Mouse (Mus musculus): ENCODE data around the gene Azin2. TPM values are rescaled to one million over a fixed set of nuclear protein-coding genes. Genes with fewer than 3 reads are reported as not detected.
A peak's percentile ranks its signal among the peaks of the same experiment; 100 is the strongest.

Gene Azin2
- polyA plus RNA-seq, 1 experiment: 32.9 TPM

GRCm38 (mm10) chr4:128953851-128954250 is 8.4 kb downstream of the Azin2 start:
- no peak overlapping the region for H3K4me3 ChIP-seq (ENCODE audit: low read depth, low read length)
- no peak for TF ChIP-seq EP300 (IDR thresholded peaks at IDR 0.05; ENCODE audit: insufficient read depth, low read depth, low read length)
- TF ChIP-seq CTCF (IDR thresholded peaks at IDR 0.05; ENCODE audit: low read depth, low read length): no peak
- no peak for TF ChIP-seq POLR2A (IDR thresholded peaks at IDR 0.05; ENCODE audit: insufficient read depth, low read length)
- no peak overlapping the region for H3K27ac ChIP-seq (ENCODE audit: insufficient read depth, low read length)

GRCm38 (mm10) chr4:128950461-128950860 is 11.8 kb downstream of the Azin2 start:
- Histone ChIP-seq H3K4me3 (ENCODE audit: low read depth, low read length) (no peak overlapping the region), H3K9ac (ENCODE audit: low read depth, poor library complexity, severe bottlenecking) (no peak overlapping the region), H3K36me3 (ENCODE audit: control insufficient read depth, insufficient read depth, low read length, poor library complexity, severe bottlenecking) (no peaks in the 10 kb centered on the region), H3K4me1 (ENCODE audit: control insufficient read depth, insufficient read depth, low read length) (peaks cover 4% of the 10 kb centered on the region), H3K9me3 (replicated peaks; ENCODE audit: control insufficient read depth, insufficient read depth, low read length, poor library complexity, severe bottlenecking) (no peaks in the 10 kb centered on the region), H3K27me3 (ENCODE audit: control insufficient read depth, insufficient read depth, low read length, poor library complexity, severe bottlenecking) (no peaks in the 10 kb centered on the region), H3K27ac (ENCODE audit: insufficient read depth, low read length) (no peak overlapping the region)
- TF ChIP-seq EP300 (IDR thresholded peaks at IDR 0.05; ENCODE audit: insufficient read depth, low read depth, low read length): no peak
- TF ChIP-seq CTCF (IDR thresholded peaks at IDR 0.05; ENCODE audit: low read depth, low read length): no peak
- TF ChIP-seq POLR2A (IDR thresholded peaks at IDR 0.05; ENCODE audit: insufficient read depth, low read length): no peak

More at GRCm38 (mm10) chr4:128953851-128954250, 8.4 kb downstream of the Azin2 start:
- Histone ChIP-seq H3K36me3 (ENCODE audit: control insufficient read depth, insufficient read depth, low read length, poor library complexity, severe bottlenecking) (no peaks in the 10 kb centered on the region), H3K9me3 (replicated peaks; ENCODE audit: control insufficient read depth, insufficient read depth, low read length, poor library complexity, severe bottlenecking) (no peaks in the 10 kb centered on the region), H3K27me3 (ENCODE audit: control insufficient read depth, insufficient read depth, low read length, poor library complexity, severe bottlenecking) (no peaks in the 10 kb centered on the region), H3K9ac (ENCODE audit: low read depth, poor library complexity, severe bottlenecking) (no peak overlapping the region), H3K4me1 (ENCODE audit: control insufficient read depth, insufficient read depth, low read length) (peaks cover 2% of the 10 kb centered on the region)

- Histone ChIP-seq H3K27me3 (ENCODE audit: control insufficient read depth, insufficient read depth, low read length, poor library complexity, severe bottlenecking) (no peaks in the 10 kb centered on the region), H3K4me3 (ENCODE audit: low read depth, low read length) (no peak overlapping the region), H3K27ac (ENCODE audit: insufficient read depth, low read length) (no peak overlapping the region), H3K4me1 (ENCODE audit: control insufficient read depth, insufficient read depth, low read length) (peaks cover 4% of the 10 kb centered on the region), H3K9ac (ENCODE audit: low read depth, poor library complexity, severe bottlenecking) (no peak overlapping the region), H3K9me3 (replicated peaks; ENCODE audit: control insufficient read depth, insufficient read depth, low read length, poor library complexity, severe bottlenecking) (no peaks in the 10 kb centered on the region), H3K36me3 (ENCODE audit: control insufficient read depth, insufficient read depth, low read length, poor library complexity, severe bottlenecking) (no peaks in the 10 kb centered on the region)
- TF ChIP-seq EP300 (IDR thresholded peaks at IDR 0.05; ENCODE audit: insufficient read depth, low read depth, low read length) (0 out of 2 replicates have a peak, but pooled peaks have one; percentile 21), POLR2A (IDR thresholded peaks at IDR 0.05; ENCODE audit: insufficient read depth, low read length) (no peak), CTCF (IDR thresholded peaks at IDR 0.05; ENCODE audit: low read depth, low read length) (no peak)
Observed at GRCm38 (mm10) chr4:128949470-128950005, 12.7 kb downstream of the Azin2 start.

- H3K27ac ChIP-seq (ENCODE audit: insufficient read depth, low read length): no peak overlapping the region
- H3K4me3 ChIP-seq (ENCODE audit: low read depth, low read length): no peak overlapping the region
- H3K36me3 ChIP-seq (ENCODE audit: control insufficient read depth, insufficient read depth, low read length, poor library complexity, severe bottlenecking): no peaks in the 10 kb centered on the region
- H3K9me3 ChIP-seq (replicated peaks; ENCODE audit: control insufficient read depth, insufficient read depth, low read length, poor library complexity, severe bottlenecking): no peaks in the 10 kb centered on the region
- no peaks in the 10 kb centered on the region for H3K27me3 ChIP-seq (ENCODE audit: control insufficient read depth, insufficient read depth, low read length, poor library complexity, severe bottlenecking)
- peaks cover 4% of the 10 kb centered on the region for H3K4me1 ChIP-seq (ENCODE audit: control insufficient read depth, insufficient read depth, low read length)
- no peak overlapping the region for H3K9ac ChIP-seq (ENCODE audit: low read depth, poor library complexity, severe bottlenecking)
- TF ChIP-seq EP300 (IDR thresholded peaks at IDR 0.05; ENCODE audit: insufficient read depth, low read depth, low read length): no peak
- TF ChIP-seq POLR2A (IDR thresholded peaks at IDR 0.05; ENCODE audit: insufficient read depth, low read length): no peak
- TF ChIP-seq CTCF (IDR thresholded peaks at IDR 0.05; ENCODE audit: low read depth, low read length): peak; percentile 63
Observed at GRCm38 (mm10) chr4:128948137-128948674, 14.0 kb downstream of the Azin2 start.

- TF ChIP-seq EP300 (IDR thresholded peaks at IDR 0.05; ENCODE audit: insufficient read depth, low read depth, low read length) (no peak), CTCF (IDR thresholded peaks at IDR 0.05; ENCODE audit: low read depth, low read length) (no peak), POLR2A (IDR thresholded peaks at IDR 0.05; ENCODE audit: insufficient read depth, low read length) (no peak)
- peaks cover 4% of the 10 kb centered on the region for H3K4me1 ChIP-seq (ENCODE audit: control insufficient read depth, insufficient read depth, low read length)
- H3K9me3 ChIP-seq (replicated peaks; ENCODE audit: control insufficient read depth, insufficient read depth, low read length, poor library complexity, severe bottlenecking): no peaks in the 10 kb centered on the region
- no peak overlapping the region for H3K27ac ChIP-seq (ENCODE audit: insufficient read depth, low read length)
- no peak overlapping the region for H3K9ac ChIP-seq (ENCODE audit: low read depth, poor library complexity, severe bottlenecking)
- H3K36me3 ChIP-seq (ENCODE audit: control insufficient read depth, insufficient read depth, low read length, poor library complexity, severe bottlenecking): no peaks in the 10 kb centered on the region
- H3K4me3 ChIP-seq (ENCODE audit: low read depth, low read length): no peak overlapping the region
- no peaks in the 10 kb centered on the region for H3K27me3 ChIP-seq (ENCODE audit: control insufficient read depth, insufficient read depth, low read length, poor library complexity, severe bottlenecking)
Observed at GRCm38 (mm10) chr4:128947326-128947933, 14.8 kb downstream of the Azin2 start.

- Histone ChIP-seq H3K27ac (ENCODE audit: insufficient read depth, low read length) (no peak overlapping the region), H3K36me3 (ENCODE audit: control insufficient read depth, insufficient read depth, low read length, poor library complexity, severe bottlenecking) (no peaks in the 10 kb centered on the region), H3K9ac (ENCODE audit: low read depth, poor library complexity, severe bottlenecking) (no peak overlapping the region), H3K27me3 (ENCODE audit: control insufficient read depth, insufficient read depth, low read length, poor library complexity, severe bottlenecking) (no peaks in the 10 kb centered on the region), H3K4me1 (ENCODE audit: control insufficient read depth, insufficient read depth, low read length) (peaks cover 4% of the 10 kb centered on the region), H3K9me3 (replicated peaks; ENCODE audit: control insufficient read depth, insufficient read depth, low read length, poor library complexity, severe bottlenecking) (no peaks in the 10 kb centered on the region), H3K4me3 (ENCODE audit: low read depth, low read length) (no peak overlapping the region)
- TF ChIP-seq POLR2A (IDR thresholded peaks at IDR 0.05; ENCODE audit: insufficient read depth, low read length) (no peak), CTCF (IDR thresholded peaks at IDR 0.05; ENCODE audit: low read depth, low read length) (no peak)
Observed at GRCm38 (mm10) chr4:128946736-128947135, 15.5 kb downstream of the Azin2 start.

All from ES-Bruce4 (cell line).